Mouse (Mus musculus) MEL (cell line): ENCODE results near the gene Atrnl1.

Source experiments
- CHD1 ChIP-seq: IDR thresholded peaks from 2 replicates; pipeline ENCODE4 v1.6.1; 2012; ENCODE audit warnings: low read depth, mild to moderate bottlenecking, inconsistent platforms, low read length, improper control_type of control experiment
- ELF1 ChIP-seq: IDR thresholded peaks from 2 replicates; pipeline ENCODE4 v1.6.1; 2014; ENCODE audit warnings: low read depth, mild to moderate bottlenecking, inconsistent platforms, low read length, improper control_type of control experiment, moderate library complexity
- EP300 ChIP-seq, 2 experiments: IDR thresholded peaks; 2 replicates each; pipeline ENCODE4 v1.6.1; 2011; ENCODE audit warnings: improper control_type of control experiment in 2 of 2, low read length in 2 of 2, low read depth in 1 of 2, mild to moderate bottlenecking in 1 of 2
- GATA1 ChIP-seq: IDR thresholded peaks from 2 replicates; pipeline ENCODE4 v1.6.1; 2011; ENCODE audit warnings: low read depth, low read length, improper control_type of control experiment
- MAX ChIP-seq: IDR thresholded peaks from 2 replicates; pipeline ENCODE4 v1.6.1; 2011; ENCODE audit warnings: low read length, improper control_type of control experiment
- MYB ChIP-seq: IDR thresholded peaks from 2 replicates; pipeline ENCODE4 v1.6.1; 2011; ENCODE audit warnings: mild to moderate bottlenecking, low read depth, low read length, improper control_type of control experiment
- POLR2A ChIP-seq, 2 experiments: IDR thresholded peaks; 2 replicates each; pipeline ENCODE4 v1.6.1; 2011 to 2012; ENCODE audit warnings: low read length in 2 of 2, mild to moderate bottlenecking in 2 of 2, control low read depth in 1 of 2, improper control_type of control experiment in 1 of 2, low read depth in 1 of 2, moderate library complexity in 1 of 2; ENCODE audit not compliant: control insufficient read depth in 1 of 2, insufficient read depth in 1 of 2, poor library complexity in 1 of 2
- ZNF384 ChIP-seq: IDR thresholded peaks from 2 replicates; pipeline ENCODE4 v1.6.1; 2012; ENCODE audit warnings: low read depth, mild to moderate bottlenecking, inconsistent platforms, low read length, improper control_type of control experiment

DNA sequence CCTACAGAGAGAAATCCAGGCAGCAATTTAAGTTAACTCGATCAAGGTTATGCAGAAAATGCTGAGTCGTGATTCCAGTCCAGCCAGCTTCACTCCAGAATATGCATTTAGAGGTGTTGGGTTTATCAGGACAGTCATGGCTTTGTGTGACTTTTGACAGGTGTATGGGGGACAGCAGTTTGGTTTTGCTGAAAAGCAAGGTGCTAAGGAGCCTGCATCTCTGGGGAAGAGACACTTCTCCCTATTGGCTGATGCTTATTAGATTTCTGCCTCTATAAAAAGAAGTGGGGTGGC, 1.3 kb downstream of the Atrnl1 start:
- TF ChIP-seq MAX (no peak), ELF1 (no peak), GATA1 (no peak), EP300 (IDR thresholded peaks at IDR 0.05; ENCODE audit: low read depth in 1 of 2, low read length in 2 of 2) (no peak), CHD1 (no peak), ZNF384 (no peak), MYB (no peak), POLR2A (IDR thresholded peaks at IDR 0.05; ENCODE audit: control insufficient read depth in 1 of 2, insufficient read depth in 1 of 2, low read depth in 1 of 2, low read length in 2 of 2, poor library complexity in 1 of 2) (no peak)
